Comparison of ENCODE assay signal across 8 mouse cellular contexts in the genomic region with DNA sequence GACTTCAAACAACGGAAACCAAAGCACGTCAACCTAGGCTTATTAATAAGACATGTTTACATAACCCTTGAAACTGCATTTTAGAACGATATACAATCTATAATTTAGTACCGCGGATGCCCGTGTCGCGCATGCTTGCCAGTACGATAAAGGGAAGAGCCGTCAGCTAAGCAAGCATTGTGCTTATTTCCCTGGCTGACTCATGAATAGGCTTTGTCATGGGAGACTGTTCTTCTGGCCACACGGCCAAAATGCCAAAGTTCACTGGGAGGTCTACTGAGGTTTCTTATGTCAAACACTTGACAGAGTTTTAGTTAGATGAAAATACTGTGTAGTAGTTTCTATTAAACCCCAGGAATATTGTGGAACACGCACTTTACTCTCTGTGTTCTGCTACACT. TPM values are rescaled to one million over a fixed set of nuclear protein-coding genes. Genes with fewer than 3 reads are reported as not detected.
DNase-seq lines count a peak whose midpoint lies in the region; ATAC-seq and TF ChIP-seq lines count a peak whose summit lies in the region.

No protein-coding gene starts in this region.

- 57% methylated on average over 12 of the region's 12 CpGs for WGBS in cerebellum, adult 2 months
- 48% methylated on average over 12 of the region's 12 CpGs for WGBS in midbrain, embryonic 15.5 days

- DNase-seq in cerebellum, adult 2 months, result no peak
- no peak for DNase-seq in cerebellum, adult 11-12 months
- DNase-seq in brain, adult 2 months (ENCODE audit: low read depth, low spot score), result peak; percentile 51
- DNase-seq in heart, postnatal 4 days, result peak; percentile 20
- DNase-seq in liver, result peak; percentile 9
- no peak for DNase-seq in left cerebral cortex, postnatal 14 days (ENCODE audit: low spot score in 2 of 2)
- DNase-seq in layer of hippocampus, postnatal 36 days, result no peak

- H3K9me3 ChIP-seq in midbrain, embryonic 15.5 days, result no peaks in the 10 kb centered on the region

- no peaks in the 10 kb centered on the region for H3K36me3 ChIP-seq in midbrain, embryonic 15.5 days (replicated peaks)

- H3K4me1 ChIP-seq in cerebellum, adult 2 months (ENCODE audit: control insufficient read depth, insufficient read depth, low read length), result peaks cover 7% of the 10 kb centered on the region; the same call in 1 of the 2 replicates
- peaks cover 11% of the 10 kb centered on the region for H3K4me1 ChIP-seq in midbrain, embryonic 15.5 days

- no peak for TF ChIP-seq CTCF in cerebellum, adult 2 months (IDR thresholded peaks at IDR 0.05; ENCODE audit: borderline replicate concordance, insufficient read depth, low read depth, low read length)

- H3K9ac ChIP-seq in midbrain, embryonic 15.5 days, result no peak overlapping the region

- H3K27me3 ChIP-seq in cerebellum, adult 2 months (ENCODE audit: control insufficient read depth, insufficient read depth, low read length), result no peaks in the 10 kb centered on the region
- no peaks in the 10 kb centered on the region for H3K27me3 ChIP-seq in midbrain, embryonic 15.5 days (replicated peaks)

- ATAC-seq in midbrain, embryonic 15.5 days (replicated peaks), result 0 out of 2 replicates have a peak, but pooled peaks have one; percentile 11

- peak overlapping the region; percentile 55; the same call in 1 of the 2 replicates for H3K27ac ChIP-seq in cerebellum, adult 2 months (ENCODE audit: insufficient read depth, low read length)
- peak overlapping the region; percentile 81; the same call in 1 of the 2 replicates for H3K27ac ChIP-seq in midbrain, embryonic 15.5 days

- no peak overlapping the region for H3K4me3 ChIP-seq in cerebellum, adult 2 months (replicated peaks; ENCODE audit: insufficient read depth, low read depth, low read length)
- no peak overlapping the region for H3K4me3 ChIP-seq in midbrain, embryonic 15.5 days

- TF ChIP-seq POLR2A in cerebellum, adult 2 months (IDR thresholded peaks at IDR 0.05; ENCODE audit: borderline replicate concordance, insufficient read depth, low read length), result no peak

- intact Hi-C loops in left cerebral cortex, postnatal 14 days (cut with DNase I), result loop anchor here (5.0 kb wide), 1 partner anchor 99 kb away; no protein-coding TSS in a partner anchor

- peak overlapping the region; percentile 86 for H3K4me2 ChIP-seq in midbrain, embryonic 15.5 days

RNA-seq across cellular contexts. Expression of a gene that starts 17.8 kb away (rescaled TPM):
- 55.2 and 60.4 TPM in 2 replicates for polyA plus RNA-seq in cerebellum, adult 2 months (2012; rRNA removed)
- total RNA-seq in heart, postnatal 4 days (2021), result 10 to 100 TPM; 28.9 to 30.1 TPM
- 10.6 and 12.0 TPM in 2 replicates for polyA plus RNA-seq in midbrain, embryonic 15.5 days (2015; fragmentation: Nextera tagmentation; extraction: Ambion mirVana)
- total RNA-seq in left cerebral cortex, postnatal 14 days (2021), result 100 to 1,000 TPM; 287 to 310 TPM
- 100 to 1,000 TPM; 202 to 208 TPM for total RNA-seq in layer of hippocampus, postnatal 36 days (2021)

Comparison
In these comparisons a context has a peak if more than half of its experiments do, and no peak if none do; other contexts are left out.
1. DNase-seq: peak in brain, adult 2 months (single experiment), heart, postnatal 4 days (single experiment) and liver (single experiment); none in cerebellum, adult 2 months (0 of 2), cerebellum, adult 11-12 months (single experiment), left cerebral cortex, postnatal 14 days (0 of 2) and layer of hippocampus, postnatal 36 days (0 of 2).
2. RNA of a gene that starts 17.8 kb away (total RNA-seq): 287 to 310 TPM in left cerebral cortex, postnatal 14 days and 202 to 208 TPM in layer of hippocampus, postnatal 36 days; 28.9 to 30.1 TPM in heart, postnatal 4 days; every median in the first group is over 4 times any median in the second.